Mouse (Mus musculus) heart, adult 18-20 months (tissue): ENCODE measurements around the gene Xrcc3. TPM values are rescaled to one million over a fixed set of nuclear protein-coding genes. Genes with fewer than 3 reads are reported as not detected.

ENCODE experiments used
- DNase-seq, 2 experiments: peaks; one replicate each; pipeline ENCODE4 v3.0.0; 2021 to 2022; ENCODE audit warnings: mixed read lengths in 1 of 2
- long read RNA-seq, 2 experiments: library from polyadenylated mRNA; stranded (forward); transcript quantifications; one replicate each; pipeline ENCODE4 v2.0.0; 2021
- total RNA-seq, 2 experiments: library from RNA; stranded (reverse); gene quantifications; 2 replicates each; pipeline ENCODE4 v1.2.3; 2021

Xrcc3 gene
- total RNA-seq = 1 to 10 TPM in 1 of 2 experiments, under 1 TPM in 1; 0.72 to 1.6 TPM
- long read RNA-seq, experiment 1, partial matches to known transcripts = 0 of 2 reads
- long read RNA-seq, experiment 1, other reads (novel, unspliced or antisense) = 2 of 2 reads
- long read RNA-seq, experiment 2, partial matches to known transcripts = 1 of 5 reads
- long read RNA-seq, experiment 2, other reads (novel, unspliced or antisense) = 2 of 5 reads

GRCm38 (mm10) chr12:111813766-111814617, at the start of gene Xrcc3, which contains the start of gene Zfyve21:
Gene Xrcc3 (minus strand): TSS chr12:111813873.
Gene Zfyve21 (plus strand): TSS chr12:111814170.
- DNase-seq = peak; percentile 98 to 100

GRCm38 (mm10) chr12:111855448-111855847, 41.8 kb upstream of the Xrcc3 start:
- DNase-seq = no peak

- no peak for DNase-seq
Observed at GRCm38 (mm10) chr12:111853546-111853945, 39.9 kb upstream of the Xrcc3 start.

- DNase-seq = peak; percentile 61 to 79
Observed at GRCm38 (mm10) chr12:111853011-111853436, 39.4 kb upstream of the Xrcc3 start.

- no peak for DNase-seq
Observed at GRCm38 (mm10) chr12:111851745-111852144, 38.1 kb upstream of the Xrcc3 start.

GRCm38 (mm10) chr12:111851235-111851634, 37.6 kb upstream of the Xrcc3 start:
- no peak for DNase-seq

- peak in 1 of 2 experiments; percentile 34 for DNase-seq
Observed at GRCm38 (mm10) chr12:111848300-111848798, 34.7 kb upstream of the Xrcc3 start.

- DNase-seq = no peak
Observed at GRCm38 (mm10) chr12:111846815-111847214, 33.1 kb upstream of the Xrcc3 start.

GRCm38 (mm10) chr12:111845953-111846352, 32.3 kb upstream of the Xrcc3 start:
- no peak for DNase-seq

- no peak for DNase-seq
Observed at GRCm38 (mm10) chr12:111843470-111843869, 29.8 kb upstream of the Xrcc3 start.

- DNase-seq = no peak
Observed at GRCm38 (mm10) chr12:111842565-111843433, 29.1 kb upstream of the Xrcc3 start.

- DNase-seq = no peak
Observed at GRCm38 (mm10) chr12:111833457-111833856, 19.8 kb upstream of the Xrcc3 start.

GRCm38 (mm10) chr12:111832643-111833042, 19.0 kb upstream of the Xrcc3 start:
- no peak for DNase-seq

- DNase-seq = no peak
Observed at GRCm38 (mm10) chr12:111830375-111830774, 16.7 kb upstream of the Xrcc3 start.

- DNase-seq = no peak
Observed at GRCm38 (mm10) chr12:111829954-111830353, 16.3 kb upstream of the Xrcc3 start.

- DNase-seq = no peak
Observed at GRCm38 (mm10) chr12:111829447-111829846, 15.8 kb upstream of the Xrcc3 start.

GRCm38 (mm10) chr12:111827556-111827955, 13.9 kb upstream of the Xrcc3 start:
- no peak for DNase-seq

- no peak for DNase-seq
Observed at GRCm38 (mm10) chr12:111821931-111822330, 8.3 kb upstream of the Xrcc3 start.

- no peak for DNase-seq
Observed at GRCm38 (mm10) chr12:111820708-111821107, 7.0 kb upstream of the Xrcc3 start.

GRCm38 (mm10) chr12:111819936-111820335, 6.3 kb upstream of the Xrcc3 start:
- DNase-seq = no peak

GRCm38 (mm10) chr12:111817991-111818390, 4.3 kb upstream of the Xrcc3 start:
- DNase-seq = no peak

GRCm38 (mm10) chr12:111816967-111817366, 3.3 kb upstream of the Xrcc3 start:
- no peak for DNase-seq
